Mouse (Mus musculus): ENCODE measurements around the gene Cops3.

DNA sequence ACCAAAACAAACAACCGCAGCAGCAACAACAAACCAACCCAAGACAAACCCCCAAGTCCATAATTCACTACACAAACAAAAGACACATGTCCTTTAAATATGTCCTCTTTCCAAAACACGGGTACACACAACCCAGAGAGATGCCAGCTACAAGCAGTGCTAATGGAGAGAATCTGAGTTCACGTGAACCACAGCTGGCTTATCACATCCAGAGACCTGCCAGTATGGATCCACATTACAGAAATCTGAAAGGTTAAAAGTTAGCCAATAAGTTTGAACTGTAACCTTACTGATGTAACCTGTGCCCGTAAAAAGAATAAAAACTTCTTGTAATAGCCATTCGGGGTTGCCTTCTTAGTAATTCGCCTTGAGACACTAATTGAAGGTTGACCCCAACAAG is 24.7 kb downstream of the Cops3 start:
- TF ChIP-seq CTCF (IDR thresholded peaks at IDR 0.05; ENCODE audit: low read depth) = no peak
- TF ChIP-seq EP300 (IDR thresholded peaks at IDR 0.05; ENCODE audit: low read depth) = no peak
